Mouse (Mus musculus): ENCODE data around the gene Snx9. TPM values are rescaled to one million over a fixed set of nuclear protein-coding genes. Genes with fewer than 3 reads are reported as not detected.

Snx9 gene
- total RNA-seq, 2 experiments from 2014 or later = 21.0 to 23.9 TPM

- DNase-seq = no peak
- intact Hi-C loops (cut with DNase I; ENCODE audit: low total_unique reads) = no loop called here
Measured at GRCm38 (mm10) chr17:5868319-5869031, 27.3 kb downstream of the Snx9 start.

GRCm38 (mm10) chr17:5869461-5869860 lies 28.3 kb downstream of the Snx9 start:
- DNase-seq = no peak
- intact Hi-C loops (cut with DNase I; ENCODE audit: low total_unique reads) = no loop called here

GRCm38 (mm10) chr17:5870002-5870401 lies 28.9 kb downstream of the Snx9 start:
- intact Hi-C loops (cut with DNase I; ENCODE audit: low total_unique reads) = no loop called here
- DNase-seq = no peak

GRCm38 (mm10) chr17:5870696-5871095 lies 29.6 kb downstream of the Snx9 start:
- intact Hi-C loops (cut with DNase I; ENCODE audit: low total_unique reads) = no loop called here
- no peak for DNase-seq

- intact Hi-C loops (cut with DNase I; ENCODE audit: low total_unique reads) = no loop called here
- DNase-seq = peak; percentile 67
Measured at GRCm38 (mm10) chr17:5872506-5872905, 31.4 kb downstream of the Snx9 start.

GRCm38 (mm10) chr17:5874565-5874964 lies 33.4 kb downstream of the Snx9 start:
- DNase-seq = no peak
- intact Hi-C loops (cut with DNase I; ENCODE audit: low total_unique reads) = no loop called here

DNA sequence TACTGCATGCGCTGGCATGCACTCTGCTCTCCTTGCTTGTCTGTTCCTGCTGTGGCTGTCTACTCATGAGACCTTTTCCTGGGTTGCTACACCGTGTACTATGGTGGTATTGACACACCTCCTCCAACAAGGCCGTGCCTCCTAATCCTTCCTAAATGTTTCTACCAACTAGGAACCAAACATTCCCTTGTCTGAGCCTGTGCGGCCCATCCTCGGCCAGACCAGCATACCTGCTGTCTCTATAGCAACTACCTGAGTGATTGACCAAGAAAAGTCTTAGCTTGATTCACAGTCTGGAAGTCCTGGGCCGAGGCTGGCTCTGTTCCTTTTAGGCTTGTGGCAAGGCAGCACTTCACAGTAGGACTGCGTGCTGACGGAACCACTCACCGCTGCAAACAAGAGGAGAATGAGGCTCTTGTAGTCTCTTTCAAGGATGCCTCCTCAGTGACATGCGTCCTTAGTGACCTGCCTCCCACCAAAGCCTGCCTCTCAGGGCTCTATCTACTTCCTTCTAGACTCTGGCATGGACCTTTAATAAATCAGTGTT lies 36.6 kb downstream of the Snx9 start:
- DNase-seq = no peak
- intact Hi-C loops (cut with DNase I; ENCODE audit: low total_unique reads) = no loop called here

DNA sequence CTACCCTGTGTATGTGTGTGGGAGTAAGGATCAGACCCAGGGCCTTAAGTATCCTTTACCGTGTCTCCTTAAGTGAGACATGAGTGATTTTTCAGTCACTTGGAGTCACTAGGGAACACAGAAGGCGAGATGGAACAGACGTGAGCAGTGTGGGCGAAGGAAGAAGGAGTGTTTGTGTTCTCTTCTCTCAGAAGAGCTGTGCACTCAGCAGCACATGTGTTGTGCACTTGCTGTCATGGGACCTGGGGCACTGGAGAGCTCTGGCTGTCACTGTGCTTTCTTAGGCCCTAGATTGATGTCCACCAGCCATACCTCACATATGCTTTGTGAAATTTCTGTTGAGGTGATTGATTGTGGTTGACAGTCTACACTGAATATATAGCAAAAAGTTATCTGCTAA lies 37.7 kb downstream of the Snx9 start:
- intact Hi-C loops (cut with DNase I; ENCODE audit: low total_unique reads) = no loop called here
- DNase-seq = no peak

DNA sequence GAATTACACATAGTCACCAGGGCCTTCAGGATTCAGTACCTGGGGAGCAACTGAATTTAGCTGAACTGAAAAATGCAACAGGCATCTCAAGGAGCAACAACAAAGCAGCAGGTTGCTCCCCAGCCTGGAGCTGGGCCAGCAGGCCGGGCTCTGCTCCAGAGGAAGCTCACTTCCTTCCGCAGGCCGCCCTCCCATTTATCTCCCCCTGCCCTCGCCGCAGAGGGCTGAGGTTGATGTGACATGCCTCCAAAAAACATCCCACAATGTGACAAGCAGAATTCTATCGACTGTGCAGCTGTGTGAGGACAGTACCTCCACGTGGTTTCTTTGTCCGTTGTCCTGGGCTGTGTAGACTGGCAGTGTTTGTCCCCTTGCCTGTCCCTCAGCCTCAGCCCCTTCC lies 44.3 kb downstream of the Snx9 start:
- peak; percentile 74 for DNase-seq
- intact Hi-C loops (cut with DNase I; ENCODE audit: low total_unique reads) = loop anchor here (5.0 kb wide), 1 partner anchor 88 kb away; no protein-coding TSS in a partner anchor

DNA sequence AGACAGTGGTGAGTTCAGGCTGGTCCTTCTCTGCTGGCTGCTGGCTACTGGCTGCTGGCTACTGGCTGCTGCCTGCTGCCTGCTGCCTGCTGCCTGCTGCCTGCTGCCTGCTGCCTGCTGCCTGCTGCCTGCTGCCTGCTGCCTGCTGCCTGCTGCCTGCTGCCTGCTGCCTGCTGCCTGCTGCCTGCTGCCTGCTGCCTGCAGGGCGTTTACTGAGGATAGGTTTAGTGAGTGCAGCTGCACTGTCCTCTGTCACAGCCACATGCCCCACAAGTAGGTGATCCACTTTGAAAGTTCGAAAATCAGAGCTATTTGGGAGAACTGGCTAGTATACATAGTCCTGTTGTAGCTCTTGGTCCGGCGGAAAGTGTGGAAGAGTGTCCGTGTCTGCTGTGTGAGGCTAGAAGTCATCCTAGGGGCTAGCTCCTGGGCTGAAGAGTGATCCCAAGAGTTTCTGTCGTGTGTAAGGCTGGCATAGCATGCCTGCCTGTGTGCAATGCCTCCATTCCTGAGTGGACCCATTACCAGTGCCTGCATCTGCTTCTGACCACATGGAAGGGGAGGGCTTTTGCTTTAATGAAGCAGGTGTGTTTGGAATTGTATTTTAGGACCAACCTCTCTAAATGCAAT lies 45.2 kb downstream of the Snx9 start:
- no peak for DNase-seq
- intact Hi-C loops (cut with DNase I; ENCODE audit: low total_unique reads) = loop anchor here (5.0 kb wide), 1 partner anchor 89 kb away; no protein-coding TSS in a partner anchor

GRCm38 (mm10) chr17:5886943-5887800 lies 46.0 kb downstream of the Snx9 start:
- intact Hi-C loops (cut with DNase I; ENCODE audit: low total_unique reads) = loop anchor here (5.0 kb wide), 1 partner anchor 90 kb away; no protein-coding TSS in a partner anchor
- no peak for DNase-seq

GRCm38 (mm10) chr17:5890429-5890828 lies 49.3 kb downstream of the Snx9 start:
- intact Hi-C loops (cut with DNase I; ENCODE audit: low total_unique reads) = no loop called here
- DNase-seq = peak; percentile 87

- intact Hi-C loops (cut with DNase I; ENCODE audit: low total_unique reads) = no loop called here
- no peak for DNase-seq
Measured at GRCm38 (mm10) chr17:5891933-5892683, 51.0 kb downstream of the Snx9 start.

DNA sequence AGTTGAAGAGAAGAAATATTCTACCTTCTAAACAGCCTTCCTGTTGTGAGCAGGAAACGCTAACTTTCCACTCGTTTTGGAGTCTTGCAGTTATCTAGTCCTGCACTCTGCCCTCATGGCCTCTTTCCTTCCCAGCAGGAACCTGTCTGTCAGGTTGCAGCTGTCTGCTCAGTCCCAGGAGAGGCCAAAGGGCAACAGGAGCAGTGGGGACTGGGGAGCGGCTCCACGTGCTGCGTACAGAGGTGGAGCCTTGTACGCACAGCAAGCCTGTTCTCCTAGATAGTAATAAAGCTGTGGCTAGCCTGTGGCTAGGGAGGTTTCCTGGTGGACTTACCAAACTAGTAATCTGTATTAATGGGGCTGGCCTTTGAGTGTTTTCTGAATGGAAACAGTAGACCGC lies 52.0 kb downstream of the Snx9 start:
- intact Hi-C loops (cut with DNase I; ENCODE audit: low total_unique reads) = no loop called here
- DNase-seq = no peak

- intact Hi-C loops (cut with DNase I; ENCODE audit: low total_unique reads) = no loop called here
- no peak for DNase-seq
Measured at GRCm38 (mm10) chr17:5893574-5894148, 52.5 kb downstream of the Snx9 start.

GRCm38 (mm10) chr17:5896066-5896465 lies 54.9 kb downstream of the Snx9 start:
- intact Hi-C loops (cut with DNase I; ENCODE audit: low total_unique reads) = no loop called here
- DNase-seq = no peak

GRCm38 (mm10) chr17:5896607-5897006 lies 55.5 kb downstream of the Snx9 start:
- intact Hi-C loops (cut with DNase I; ENCODE audit: low total_unique reads) = no loop called here
- no peak for DNase-seq

DNA sequence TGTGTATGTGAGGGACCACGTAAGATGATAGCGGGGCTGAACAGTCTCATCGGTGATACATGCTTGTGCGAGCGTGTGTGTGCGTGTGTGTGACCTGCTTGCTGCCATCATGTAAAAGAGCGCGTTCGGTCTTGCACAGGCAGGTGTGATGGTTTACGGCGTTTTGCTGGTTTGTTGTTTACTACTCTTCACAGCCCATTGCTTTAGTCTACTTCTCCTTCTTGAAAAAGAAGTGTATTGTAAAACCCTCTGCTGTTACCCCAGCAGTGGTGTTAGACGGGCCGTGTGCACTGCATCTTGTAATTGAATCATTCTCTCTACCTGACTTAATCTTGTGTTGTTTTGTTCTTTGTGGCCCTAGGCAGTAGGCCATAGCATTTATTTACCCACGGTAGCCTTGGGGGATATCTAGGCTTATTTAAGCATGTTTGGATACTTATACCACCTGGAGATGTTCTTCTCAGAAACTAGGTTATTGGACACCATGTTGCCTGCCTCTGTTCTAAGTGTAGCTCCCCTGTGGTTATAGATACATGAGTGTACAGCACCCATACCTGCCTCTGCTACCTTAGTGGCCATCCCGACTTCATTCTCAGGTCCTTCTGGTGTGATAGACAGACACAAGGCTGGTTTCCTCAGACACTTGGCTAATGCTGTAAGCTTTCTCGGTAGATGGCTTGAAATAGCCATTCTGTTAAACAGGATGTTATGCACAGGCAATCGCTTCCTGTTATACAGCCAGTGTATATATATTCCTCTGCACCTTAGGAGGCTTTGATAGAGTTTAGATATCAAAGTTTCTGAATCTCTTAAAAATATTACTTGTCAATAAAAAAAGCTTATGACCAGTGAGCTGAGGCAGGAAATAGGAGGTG lies 56.4 kb downstream of the Snx9 start:
- intact Hi-C loops (cut with DNase I; ENCODE audit: low total_unique reads) = no loop called here
- DNase-seq = no peak

Data from gastrocnemius, postnatal 14 days (tissue).